Mouse (Mus musculus): ENCODE measurements at regions not wholly inside any gene's neighbourhood (a gene's known extent, or its start where the extent isn't known, plus 50 kb on each side); places are given as distances from the start of the nearest gene placed in this dataset.

DNA sequence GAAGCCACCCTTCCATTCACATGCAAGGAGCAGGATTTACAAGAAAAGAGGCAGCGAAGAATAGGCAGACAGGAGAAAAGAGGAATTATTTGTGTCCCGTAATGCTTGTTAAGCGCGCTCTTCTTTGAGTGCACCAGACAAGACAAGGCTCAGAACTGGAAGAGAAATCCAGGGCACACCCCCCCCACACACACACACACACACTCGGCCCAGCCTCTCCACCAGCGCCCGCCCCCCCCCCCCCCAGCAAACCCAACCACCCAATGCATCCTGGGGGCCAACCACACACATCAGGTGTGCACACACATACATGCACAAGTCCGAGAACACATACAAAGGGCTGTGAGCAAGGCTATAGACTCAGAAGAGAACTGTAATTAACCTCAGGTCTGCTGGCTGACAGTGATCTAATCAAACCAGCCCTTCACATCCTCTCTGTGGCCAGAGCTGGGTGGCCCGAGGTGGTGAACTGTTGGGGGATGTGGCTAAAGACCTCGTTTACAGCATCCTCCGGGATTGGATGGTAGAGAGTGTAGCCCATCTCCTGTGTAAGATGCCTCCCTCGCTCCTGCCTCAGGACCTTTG is 108.7 kb upstream of the Lhx5 start:
- TF ChIP-seq CTCF (IDR thresholded peaks at IDR 0.05; ENCODE audit: control insufficient read depth, insufficient read depth, low read length) (no peak), POLR2A (IDR thresholded peaks at IDR 0.05; ENCODE audit: borderline replicate concordance, control insufficient read depth, low read depth, low read length) (no peak)

Data from bone marrow, adult 2 months (tissue).